Mouse (Mus musculus) forebrain, embryonic 10.5 days (tissue): Measurements from ENCODE around the gene Mgst2. TPM values are rescaled to one million over a fixed set of nuclear protein-coding genes. Genes with fewer than 3 reads are reported as not detected.

Experiments used
- DNase-seq: peaks from one replicate; pipeline ENCODE4 v3.0.0-alpha.2; 2017; ENCODE audit warnings: low spot score; ENCODE audit errors: extremely low spot score
- H3K27ac ChIP-seq: fragments of 300-500 bp; sonication (generic); 2 replicates; pipeline ENCODE4 v1.5.1; 2016; ENCODE audit warnings: mild to moderate bottlenecking
- H3K27me3 ChIP-seq: fragments of 300-500 bp; sonication (generic); 2 replicates; pipeline ENCODE4 v1.6.1; 2016; ENCODE audit warnings: mild to moderate bottlenecking; ENCODE audit not compliant: poor library complexity, severe bottlenecking
- H3K36me3 ChIP-seq: fragments of 300-500 bp; sonication (generic); replicated peaks from 2 replicates; pipeline ENCODE4 v1.6.1; 2016; ENCODE audit warnings: mild to moderate bottlenecking, moderate library complexity
- H3K4me1 ChIP-seq: fragments of 300-500 bp; sonication (generic); 2 replicates; pipeline ENCODE4 v1.6.1; 2016
- H3K4me3 ChIP-seq: fragments of 300-500 bp; sonication (generic); 2 replicates; pipeline ENCODE4 v1.5.1; 2016; ENCODE audit warnings: mild to moderate bottlenecking, moderate library complexity
- H3K9me3 ChIP-seq: fragments of 300-500 bp; sonication (generic); 2 replicates; pipeline ENCODE4 v1.6.1; 2016; ENCODE audit warnings: mild to moderate bottlenecking, moderate library complexity
- WGBS: fragments of 180-500 bp; shearing (Covaris S2); methylation state at CpG from one replicate; pipeline ENCODE4 v1.1.7; 2016; 5-methylcytosine and 5-hydroxymethylcytosine counted together
- polyA plus RNA-seq: library from polyadenylated mRNA; unstranded; fragments of >200 nt; fragmentation: Nextera tagmentation; extraction: Ambion mirVana; gene quantifications from 2 replicates; pipeline ENCODE4 v1.2.1, GENCODE M21; 2016

Gene Mgst2
- polyA plus RNA-seq, 1 experiment from 2014 or later = 0.67 TPM

DNA sequence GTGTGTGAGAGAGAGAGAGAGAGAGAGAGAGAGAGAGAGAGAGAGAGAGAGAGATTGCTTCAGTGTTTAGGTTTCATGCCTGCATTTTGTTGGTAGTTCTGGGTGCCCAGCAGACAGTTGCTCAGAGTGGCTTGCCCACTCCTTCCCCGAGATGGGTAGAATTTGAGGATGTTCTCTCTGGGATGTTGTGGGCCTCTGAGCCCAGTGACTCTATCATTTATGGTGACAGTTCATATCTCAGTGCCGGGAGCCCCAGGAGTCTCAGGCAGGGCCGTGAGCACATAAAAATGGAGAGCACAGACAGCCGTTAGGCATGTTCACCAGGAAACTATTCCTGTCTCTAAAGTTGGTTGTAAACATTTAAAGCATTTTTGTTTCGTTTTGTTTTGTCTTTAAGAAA is 1.2 kb downstream of the Mgst2 start:
- Histone ChIP-seq H3K27me3 (no peaks in the 10 kb centered on the region), H3K36me3 (no peaks in the 10 kb centered on the region), H3K4me3 (no peak overlapping the region), H3K4me1 (peaks cover 12% of the 10 kb centered on the region), H3K27ac (no peak overlapping the region), H3K9me3 (no peaks in the 10 kb centered on the region)
- no peak for DNase-seq
- 75% methylated on average over 5 of the region's 5 CpGs for WGBS

DNA sequence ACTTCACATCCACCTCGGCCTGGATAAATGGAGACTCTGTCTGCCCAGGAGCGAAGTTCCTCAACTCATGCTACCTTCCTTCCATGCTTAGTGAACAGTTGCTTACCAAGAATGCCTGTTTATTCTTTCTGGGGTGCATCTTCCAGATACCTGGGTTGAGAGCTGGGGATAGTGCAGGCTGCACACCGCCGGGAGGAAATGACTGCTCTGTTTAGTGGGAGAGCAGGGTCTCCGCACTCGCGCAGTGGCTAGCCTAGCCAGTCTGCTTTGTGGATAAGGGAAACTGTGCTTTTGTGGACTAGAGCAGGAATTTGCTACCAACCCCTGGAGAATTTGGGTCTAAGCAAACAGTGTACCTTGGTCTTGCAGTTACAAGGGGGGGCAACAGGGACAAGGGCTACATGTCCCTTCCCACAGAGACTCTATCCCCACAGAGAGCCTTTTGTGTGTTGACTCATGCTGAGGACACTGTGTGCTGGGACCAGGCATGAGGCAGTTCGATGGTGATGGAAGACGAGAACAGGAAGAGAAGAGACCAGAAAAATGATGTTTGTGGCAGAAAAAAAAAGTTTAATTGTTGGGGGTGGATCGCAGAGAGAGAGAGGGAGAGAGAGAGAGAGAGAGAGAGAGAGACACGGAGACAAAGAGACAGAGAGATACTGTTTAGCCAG is 1.9 kb downstream of the Mgst2 start:
- no peaks in the 10 kb centered on the region for H3K9me3 ChIP-seq
- 77% methylated on average over 11 of the region's 11 CpGs for WGBS
- peaks cover 12% of the 10 kb centered on the region for H3K4me1 ChIP-seq
- H3K27me3 ChIP-seq = no peaks in the 10 kb centered on the region
- no peak overlapping the region for H3K4me3 ChIP-seq
- DNase-seq = no peak
- 0 out of 2 replicates have a peak overlapping the region, but pooled peaks have one; percentile 40 for H3K27ac ChIP-seq
- no peaks in the 10 kb centered on the region for H3K36me3 ChIP-seq

DNA sequence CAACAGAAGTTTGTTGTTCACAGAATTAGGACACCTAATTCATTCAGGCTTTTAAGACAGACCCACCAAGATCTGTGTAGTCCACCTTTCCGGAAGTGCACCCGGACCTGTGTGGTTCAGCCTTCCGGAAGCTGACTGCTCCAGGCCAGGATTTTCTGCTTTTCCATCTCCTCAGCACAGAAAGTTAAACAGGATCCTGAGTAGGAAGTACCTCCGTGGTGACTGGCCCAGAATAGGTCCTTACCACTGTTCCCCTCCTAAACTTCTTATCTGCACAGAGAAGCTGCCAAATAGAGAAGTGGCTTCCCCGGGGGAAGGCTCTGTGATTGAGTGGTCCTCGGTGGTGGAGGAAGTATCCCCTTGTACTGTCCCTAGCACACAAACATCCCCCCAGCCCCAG is 2.4 kb downstream of the Mgst2 start:
- Histone ChIP-seq H3K4me1 (peaks cover 12% of the 10 kb centered on the region), H3K4me3 (no peak overlapping the region), H3K27ac (no peak overlapping the region), H3K9me3 (no peaks in the 10 kb centered on the region), H3K27me3 (no peaks in the 10 kb centered on the region), H3K36me3 (no peaks in the 10 kb centered on the region)
- no peak for DNase-seq
- 72% methylated on average over 6 of the region's 6 CpGs for WGBS

DNA sequence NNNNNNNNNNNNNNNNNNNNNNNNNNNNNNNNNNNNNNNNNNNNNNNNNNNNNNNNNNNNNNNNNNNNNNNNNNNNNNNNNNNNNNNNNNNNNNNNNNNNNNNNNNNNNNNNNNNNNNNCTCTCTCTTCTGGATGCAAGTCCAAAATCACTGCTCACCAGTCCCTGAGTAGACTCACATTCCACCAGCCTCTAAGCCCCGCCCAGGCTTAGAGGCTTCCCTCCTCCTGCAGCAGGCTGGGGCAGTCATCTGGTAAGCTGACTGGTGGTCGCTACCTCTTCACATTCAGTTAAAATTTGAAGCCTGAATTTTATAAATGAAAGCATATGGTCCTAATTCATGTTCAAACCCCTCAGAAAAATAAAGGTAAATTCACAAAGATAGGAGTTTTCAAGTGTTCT is 8.4 kb downstream of the Mgst2 start:
- no peak overlapping the region for H3K27ac ChIP-seq
- no peak for DNase-seq
- H3K4me3 ChIP-seq = no peak overlapping the region
- WGBS = 36% methylated on average over 2 of the region's 2 CpGs
- H3K36me3 ChIP-seq = no peaks in the 10 kb centered on the region
- peaks cover 14% of the 10 kb centered on the region; the same call in 1 of the 2 replicates for H3K4me1 ChIP-seq
- H3K9me3 ChIP-seq = no peaks in the 10 kb centered on the region
- no peaks in the 10 kb centered on the region for H3K27me3 ChIP-seq

DNA sequence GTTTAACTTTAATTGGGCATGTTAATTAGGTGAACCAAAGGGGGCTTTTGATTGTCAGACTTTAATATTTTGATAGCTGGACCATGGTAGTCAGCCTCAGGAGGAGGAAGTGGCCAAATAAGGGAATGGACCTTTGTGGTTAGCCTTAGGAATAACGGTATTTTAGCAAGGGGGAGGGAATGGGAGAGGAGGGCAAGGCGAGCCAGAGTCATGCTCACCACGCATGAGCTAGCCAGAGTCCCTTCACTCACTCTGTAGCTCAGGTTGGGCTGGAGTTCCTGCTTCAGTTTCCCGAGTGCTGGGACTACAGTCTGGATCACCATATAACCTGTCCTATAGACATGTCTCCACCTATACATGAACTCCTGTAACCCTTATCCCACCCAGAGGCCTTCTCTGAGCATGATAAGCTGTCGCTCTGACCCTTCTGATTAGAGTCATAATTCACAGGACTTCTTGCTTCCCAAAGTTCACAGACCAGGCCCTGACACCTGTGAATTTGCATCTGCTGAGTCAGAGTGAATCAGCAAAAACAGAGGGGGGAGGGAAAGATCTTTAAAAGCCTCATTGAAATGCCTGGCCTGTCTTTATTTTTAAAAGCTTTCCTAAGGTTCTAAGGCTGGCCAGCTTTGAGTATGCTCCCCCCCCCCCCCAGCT is 10.4 kb downstream of the Mgst2 start:
- Histone ChIP-seq H3K36me3 (no peaks in the 10 kb centered on the region), H3K27ac (no peak overlapping the region), H3K4me1 (peaks cover 15% of the 10 kb centered on the region; the same call in 1 of the 2 replicates), H3K27me3 (no peaks in the 10 kb centered on the region), H3K9me3 (no peaks in the 10 kb centered on the region), H3K4me3 (no peak overlapping the region)
- no peak for DNase-seq
- 80% methylated on average over 5 of the region's 5 CpGs for WGBS

DNA sequence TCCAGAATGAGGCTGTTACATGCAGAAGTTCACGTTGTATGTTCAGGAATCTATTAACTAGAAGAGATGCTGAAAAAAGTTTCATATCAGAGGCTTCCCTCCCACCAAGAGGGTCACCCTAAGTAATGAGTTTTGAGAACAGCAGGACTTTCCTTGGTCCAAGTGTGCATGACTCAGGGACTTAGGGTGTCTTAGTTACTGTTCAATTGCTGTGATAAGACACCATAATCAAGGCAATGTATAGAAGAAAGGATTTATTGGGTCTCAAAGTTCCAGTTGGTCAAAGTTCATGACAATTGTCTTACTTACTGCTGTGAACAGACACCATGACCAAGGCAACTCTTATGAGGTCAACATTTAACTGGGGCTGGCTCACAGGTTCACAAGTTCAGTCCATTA is 10.9 kb downstream of the Mgst2 start:
- Histone ChIP-seq H3K27me3 (no peaks in the 10 kb centered on the region), H3K4me3 (no peak overlapping the region), H3K27ac (no peak overlapping the region), H3K9me3 (no peaks in the 10 kb centered on the region), H3K36me3 (no peaks in the 10 kb centered on the region), H3K4me1 (peaks cover 15% of the 10 kb centered on the region; the same call in 1 of the 2 replicates)
- 86% methylated on average over 1 of the region's 1 CpGs for WGBS
- DNase-seq = no peak

DNA sequence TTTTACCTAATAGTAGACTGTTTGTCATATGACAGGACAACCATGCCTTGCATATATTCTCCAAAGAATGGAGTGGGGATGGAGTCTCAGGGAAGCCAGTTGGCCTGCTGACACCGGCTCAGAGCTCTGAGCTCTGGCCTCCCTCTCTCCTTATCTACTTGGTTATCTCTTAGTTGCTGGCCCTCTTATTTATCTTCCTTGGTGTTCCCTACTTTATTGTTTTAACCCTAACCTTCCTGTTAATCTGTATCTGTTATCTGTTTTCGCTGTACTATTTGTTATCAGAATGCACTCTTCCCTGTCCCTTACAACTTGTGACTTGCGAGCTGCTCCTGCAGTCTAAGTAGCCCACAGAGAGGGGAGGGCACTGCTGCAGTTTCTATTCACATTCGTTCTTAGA is 12.5 kb downstream of the Mgst2 start:
- H3K27me3 ChIP-seq = no peaks in the 10 kb centered on the region
- no peak overlapping the region for H3K27ac ChIP-seq
- no peak for DNase-seq
- 75% methylated on average over 4 of the region's 4 CpGs for WGBS
- H3K4me3 ChIP-seq = no peak overlapping the region
- H3K4me1 ChIP-seq = peaks cover 15% of the 10 kb centered on the region; the same call in 1 of the 2 replicates
- no peaks in the 10 kb centered on the region for H3K36me3 ChIP-seq
- H3K9me3 ChIP-seq = no peaks in the 10 kb centered on the region

DNA sequence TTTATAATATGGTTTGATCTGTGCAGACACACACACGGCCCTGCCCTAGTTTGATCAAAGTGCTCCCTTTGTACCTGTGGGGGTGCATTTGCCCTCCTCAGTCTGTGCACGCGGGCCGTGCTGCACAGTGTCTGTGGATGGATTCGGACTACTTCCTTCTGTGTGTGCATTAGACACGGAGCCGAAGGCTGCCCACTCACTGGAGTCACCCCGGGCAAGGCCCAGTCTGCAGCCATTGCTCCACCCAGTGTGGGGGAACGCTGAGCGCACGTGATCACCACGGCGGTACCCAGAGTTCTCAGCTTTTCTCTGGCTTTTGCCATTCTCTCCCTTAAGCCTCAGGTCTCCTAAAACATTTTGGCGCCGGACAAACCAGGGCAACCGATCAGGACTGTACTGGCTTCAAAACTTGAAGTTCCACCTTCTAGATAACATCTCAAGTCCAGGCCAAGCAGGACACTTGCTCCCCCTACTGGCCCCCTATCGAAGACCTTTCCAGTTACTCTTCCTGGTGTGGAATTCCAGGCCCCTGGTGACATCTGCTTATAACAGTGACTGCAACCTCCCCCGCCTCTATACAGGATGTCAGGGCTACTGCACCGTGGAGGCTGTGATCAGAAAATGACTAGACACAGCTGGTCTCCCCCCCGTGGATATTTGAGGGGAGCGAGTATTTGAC is 13.4 kb downstream of the Mgst2 start:
- 76% methylated on average over 21 of the region's 21 CpGs for WGBS
- peak; percentile 38 for DNase-seq
- H3K4me3 ChIP-seq = no peak overlapping the region
- no peaks in the 10 kb centered on the region for H3K9me3 ChIP-seq
- no peaks in the 10 kb centered on the region for H3K27me3 ChIP-seq
- peaks cover 12% of the 10 kb centered on the region; the same call in 1 of the 2 replicates for H3K4me1 ChIP-seq
- H3K27ac ChIP-seq = no peak overlapping the region
- H3K36me3 ChIP-seq = no peaks in the 10 kb centered on the region

DNA sequence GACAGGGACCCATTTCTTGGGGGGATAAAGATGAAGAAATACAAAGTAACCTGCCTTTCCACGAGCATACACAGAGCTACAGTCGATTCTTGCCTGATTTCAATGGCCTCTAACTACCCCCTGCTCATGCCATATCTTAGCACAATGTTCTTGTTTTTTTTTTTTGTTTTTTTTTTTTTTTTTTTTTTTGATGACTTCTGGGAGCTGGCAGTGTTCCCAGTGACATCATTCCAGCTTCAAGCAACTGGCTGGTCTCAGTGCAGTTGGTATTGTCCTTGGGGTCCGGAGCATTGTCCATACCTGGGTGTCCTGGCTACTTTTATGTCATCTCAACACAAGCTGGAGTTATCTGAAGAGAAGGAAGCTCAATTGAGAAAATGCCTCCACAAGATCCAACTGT is 14.8 kb downstream of the Mgst2 start:
- Histone ChIP-seq H3K9me3 (no peaks in the 10 kb centered on the region), H3K4me1 (peaks cover 9% of the 10 kb centered on the region; the same call in 1 of the 2 replicates), H3K27me3 (no peaks in the 10 kb centered on the region), H3K36me3 (no peaks in the 10 kb centered on the region), H3K27ac (no peak overlapping the region), H3K4me3 (no peak overlapping the region)
- WGBS = 84% methylated on average over 3 of the region's 3 CpGs
- no peak for DNase-seq

DNA sequence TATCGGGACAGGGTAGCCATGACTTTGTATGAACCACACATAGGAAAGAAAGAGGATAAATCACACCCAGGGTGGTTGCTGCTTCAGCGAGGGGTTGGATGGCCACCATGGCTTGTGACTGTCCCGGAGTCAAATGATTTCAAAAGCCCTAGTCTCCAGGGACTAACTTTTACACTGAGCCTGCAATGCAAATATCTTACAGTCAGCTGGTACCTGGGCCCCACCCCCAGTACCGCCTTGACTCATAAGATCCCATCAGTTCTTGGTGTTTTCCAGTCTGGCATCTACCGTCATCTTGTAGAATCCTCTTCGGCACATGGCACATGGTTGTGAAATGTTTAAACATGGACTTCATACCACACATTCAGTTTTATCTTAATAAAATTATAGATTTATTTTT is 25.4 kb downstream of the Mgst2 start:
- H3K27me3 ChIP-seq = no peaks in the 10 kb centered on the region
- no peaks in the 10 kb centered on the region for H3K9me3 ChIP-seq
- H3K36me3 ChIP-seq = peaks cover 30% of the 10 kb centered on the region
- no peak for DNase-seq
- no peaks in the 10 kb centered on the region for H3K4me1 ChIP-seq
- H3K4me3 ChIP-seq = no peak overlapping the region
- 95% methylated on average over 6 of the region's 6 CpGs for WGBS
- no peak overlapping the region for H3K27ac ChIP-seq

DNA sequence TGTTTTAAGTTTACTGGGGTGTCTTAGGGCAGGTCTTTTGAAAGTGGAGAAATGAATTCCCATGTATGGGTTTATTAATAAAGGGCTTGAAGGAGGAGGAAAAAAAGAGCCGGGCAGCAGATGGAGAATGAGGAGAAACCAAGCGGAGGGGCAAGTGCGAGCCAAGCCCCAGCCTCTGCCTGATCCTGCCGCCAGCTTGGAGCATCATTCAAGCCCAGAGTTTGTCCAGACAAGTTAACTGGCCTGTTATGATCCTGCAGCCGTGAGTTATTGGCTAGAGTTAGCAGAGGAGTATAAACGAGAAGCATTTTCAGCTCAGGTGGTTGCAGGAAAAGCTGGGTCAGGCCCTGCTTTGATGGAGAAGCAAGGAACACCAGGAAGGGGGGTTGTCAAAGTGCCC is 26.2 kb downstream of the Mgst2 start:
- no peak overlapping the region for H3K27ac ChIP-seq
- 94% methylated on average over 6 of the region's 6 CpGs for WGBS
- DNase-seq = no peak

DNA sequence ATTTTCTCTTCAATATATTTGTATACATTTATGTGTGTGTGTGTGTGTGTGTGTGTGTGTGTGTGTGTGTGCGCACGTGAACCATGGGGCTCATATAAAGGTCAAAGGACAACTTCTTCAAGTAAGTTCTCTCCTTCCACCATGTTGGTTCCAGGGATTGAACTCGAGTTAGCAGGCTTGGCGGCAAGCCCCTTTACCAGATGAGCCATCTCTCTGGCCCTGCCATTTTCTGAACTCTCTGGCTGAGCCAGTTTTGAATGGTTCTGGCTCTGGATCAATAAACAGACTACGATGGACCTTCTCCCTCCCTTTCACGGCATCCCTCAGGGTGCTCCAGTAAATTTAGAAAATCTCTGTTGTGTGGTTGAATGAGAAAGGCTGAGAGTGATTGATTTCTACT is 26.6 kb downstream of the Mgst2 start:
- H3K36me3 ChIP-seq = peaks cover 41% of the 10 kb centered on the region
- H3K9me3 ChIP-seq = no peaks in the 10 kb centered on the region
- H3K4me1 ChIP-seq = no peaks in the 10 kb centered on the region
- no peak overlapping the region for H3K27ac ChIP-seq
- WGBS = 91% methylated on average over 6 of the region's 6 CpGs
- DNase-seq = no peak
- no peak overlapping the region for H3K4me3 ChIP-seq
- H3K27me3 ChIP-seq = no peaks in the 10 kb centered on the region

More for the DNA sequence above, 26.2 kb downstream of the Mgst2 start:
- H3K27me3 ChIP-seq = no peaks in the 10 kb centered on the region
- no peak overlapping the region for H3K4me3 ChIP-seq
- no peaks in the 10 kb centered on the region for H3K9me3 ChIP-seq
- no peaks in the 10 kb centered on the region for H3K4me1 ChIP-seq
- peaks cover 36% of the 10 kb centered on the region for H3K36me3 ChIP-seq

DNA sequence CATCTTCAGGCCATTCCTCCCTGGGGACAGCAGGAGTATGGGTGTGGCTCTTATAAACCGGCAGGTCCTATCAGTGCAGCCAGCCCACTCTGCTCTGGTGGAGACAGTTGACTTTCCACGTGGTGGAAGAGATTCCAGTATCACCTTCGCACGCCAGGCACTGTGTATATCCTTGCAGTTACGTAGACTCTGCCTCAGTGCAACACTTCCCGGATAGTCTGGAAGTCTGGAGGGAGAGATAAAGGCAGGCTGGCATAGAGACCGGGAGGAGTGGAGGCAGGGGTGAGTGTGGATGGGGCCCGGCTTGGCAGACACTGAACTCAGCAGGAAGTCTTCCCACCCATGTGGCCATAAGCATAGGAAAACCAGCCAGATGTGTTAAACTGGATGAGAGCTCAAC is 28.6 kb downstream of the Mgst2 start:
- H3K9me3 ChIP-seq = no peaks in the 10 kb centered on the region
- H3K27ac ChIP-seq = no peak overlapping the region
- H3K36me3 ChIP-seq = peaks cover 49% of the 10 kb centered on the region
- 89% methylated on average over 8 of the region's 8 CpGs for WGBS
- no peaks in the 10 kb centered on the region for H3K4me1 ChIP-seq
- no peaks in the 10 kb centered on the region for H3K27me3 ChIP-seq
- DNase-seq = no peak
- no peak overlapping the region for H3K4me3 ChIP-seq
